Mouse (Mus musculus) cortical plate, adult 2 months (tissue): ENCODE measurements around the gene Zyx. TPM values are rescaled to one million over a fixed set of nuclear protein-coding genes. Genes with fewer than 3 reads are reported as not detected.

ENCODE experiments used
- H3K27ac ChIP-seq: fragments of 200-500 bp; 2 replicates; pipeline ENCODE4 v1.5.1; 2012; ENCODE audit warnings: low read length, control low read depth, inconsistent platforms; ENCODE audit not compliant: insufficient read depth
- H3K4me1 ChIP-seq: fragments of 200-500 bp; 2 replicates; pipeline ENCODE4 v1.6.1; 2011; ENCODE audit warnings: low read length; ENCODE audit not compliant: control insufficient read depth, insufficient read depth
- H3K4me3 ChIP-seq: fragments of 200-500 bp; 2 replicates; pipeline ENCODE4 v1.5.1; 2011; ENCODE audit warnings: mild to moderate bottlenecking, low read length, control low read depth; ENCODE audit not compliant: insufficient read depth
- CTCF ChIP-seq: fragments of 200-500 bp; IDR thresholded peaks from 2 replicates; pipeline ENCODE4 v1.5.1; 2011; ENCODE audit warnings: mild to moderate bottlenecking, control low read depth, low read length; ENCODE audit not compliant: insufficient read depth; ENCODE audit errors: extremely low read depth
- POLR2A ChIP-seq: fragments of 200-500 bp; IDR thresholded peaks from 2 replicates; pipeline ENCODE4 v1.6.1; 2011; ENCODE audit warnings: mild to moderate bottlenecking, low read length, control low read depth; ENCODE audit not compliant: insufficient read depth; ENCODE audit errors: extremely low read depth
- polyA plus RNA-seq: library from polyadenylated mRNA; depleted of rRNA; stranded (reverse); fragments of >200 nt; gene quantifications from 2 replicates; pipeline ENCODE4 v1.2.3, GENCODE M21; 2012

Zyx gene
- polyA plus RNA-seq, 1 experiment = 56.3 TPM

DNA sequence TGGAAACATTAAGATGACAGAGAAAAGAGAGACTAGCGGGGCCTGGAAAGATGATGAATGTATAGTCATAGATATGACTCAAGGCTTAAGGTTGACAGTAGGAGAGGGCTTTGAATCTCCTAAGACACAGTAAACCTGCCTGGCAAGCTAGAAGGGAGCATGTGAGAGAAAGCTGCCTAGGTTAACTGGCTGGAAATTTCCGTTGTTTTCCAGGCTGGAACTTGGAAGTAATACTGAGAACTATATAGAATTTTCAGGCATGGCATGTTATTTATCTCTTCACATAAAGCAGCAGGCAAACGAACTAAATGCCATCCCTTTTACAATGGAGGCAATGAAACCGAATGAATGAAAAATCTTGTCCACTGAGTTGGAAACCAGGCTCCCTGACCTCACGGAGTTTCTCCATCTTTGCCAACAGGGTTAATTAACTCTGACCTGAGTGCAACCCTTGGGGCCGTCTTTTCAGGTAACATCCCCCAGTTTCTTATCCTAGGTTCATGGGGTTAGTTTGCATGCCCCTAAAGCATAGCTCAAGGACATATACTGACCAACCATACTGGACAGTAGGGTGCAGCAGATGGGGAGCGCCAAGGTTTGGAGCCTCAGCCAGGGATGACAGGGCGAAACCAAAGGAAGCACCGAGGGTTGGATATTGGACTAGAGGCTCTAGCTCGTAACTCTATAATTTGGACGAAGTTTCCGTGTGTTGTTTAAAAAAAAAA is 987 bp upstream of the Zyx start:
- TF ChIP-seq POLR2A (no peak), CTCF (no peak)
- Histone ChIP-seq H3K27ac (no peak overlapping the region), H3K4me3 (no peak overlapping the region; the same call in 1 of the 2 replicates), H3K4me1 (peaks cover 9% of the 10 kb centered on the region)

DNA sequence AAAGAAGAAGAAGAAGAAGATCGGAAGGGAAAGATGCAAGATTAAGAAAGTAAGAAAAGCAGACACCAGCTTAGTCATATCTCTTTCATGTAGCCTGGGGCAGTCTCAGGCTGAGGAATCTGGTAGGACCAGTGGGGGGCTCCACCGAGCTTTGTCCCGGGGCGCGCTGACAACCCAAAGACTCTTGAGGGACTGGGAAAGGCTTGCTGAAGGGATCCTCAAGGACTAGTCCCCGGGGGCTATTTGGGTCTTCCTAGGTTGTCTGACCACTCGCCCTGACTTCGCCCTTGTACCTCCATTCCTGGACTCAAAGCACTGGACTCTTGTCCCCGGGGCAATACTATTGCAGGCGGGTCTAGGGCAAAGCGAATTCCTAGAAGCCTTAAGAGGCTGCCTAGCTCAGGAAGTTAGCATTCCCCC is 414 bp upstream of the Zyx start:
- Histone ChIP-seq H3K27ac (peak overlapping the region; percentile 75; the same call in 1 of the 2 replicates), H3K4me1 (peaks cover 10% of the 10 kb centered on the region), H3K4me3 (peak overlapping the region; percentile 81)
- TF ChIP-seq POLR2A (no peak), CTCF (0 out of 2 replicates have a peak, but pooled peaks have one; percentile 37)

DNA sequence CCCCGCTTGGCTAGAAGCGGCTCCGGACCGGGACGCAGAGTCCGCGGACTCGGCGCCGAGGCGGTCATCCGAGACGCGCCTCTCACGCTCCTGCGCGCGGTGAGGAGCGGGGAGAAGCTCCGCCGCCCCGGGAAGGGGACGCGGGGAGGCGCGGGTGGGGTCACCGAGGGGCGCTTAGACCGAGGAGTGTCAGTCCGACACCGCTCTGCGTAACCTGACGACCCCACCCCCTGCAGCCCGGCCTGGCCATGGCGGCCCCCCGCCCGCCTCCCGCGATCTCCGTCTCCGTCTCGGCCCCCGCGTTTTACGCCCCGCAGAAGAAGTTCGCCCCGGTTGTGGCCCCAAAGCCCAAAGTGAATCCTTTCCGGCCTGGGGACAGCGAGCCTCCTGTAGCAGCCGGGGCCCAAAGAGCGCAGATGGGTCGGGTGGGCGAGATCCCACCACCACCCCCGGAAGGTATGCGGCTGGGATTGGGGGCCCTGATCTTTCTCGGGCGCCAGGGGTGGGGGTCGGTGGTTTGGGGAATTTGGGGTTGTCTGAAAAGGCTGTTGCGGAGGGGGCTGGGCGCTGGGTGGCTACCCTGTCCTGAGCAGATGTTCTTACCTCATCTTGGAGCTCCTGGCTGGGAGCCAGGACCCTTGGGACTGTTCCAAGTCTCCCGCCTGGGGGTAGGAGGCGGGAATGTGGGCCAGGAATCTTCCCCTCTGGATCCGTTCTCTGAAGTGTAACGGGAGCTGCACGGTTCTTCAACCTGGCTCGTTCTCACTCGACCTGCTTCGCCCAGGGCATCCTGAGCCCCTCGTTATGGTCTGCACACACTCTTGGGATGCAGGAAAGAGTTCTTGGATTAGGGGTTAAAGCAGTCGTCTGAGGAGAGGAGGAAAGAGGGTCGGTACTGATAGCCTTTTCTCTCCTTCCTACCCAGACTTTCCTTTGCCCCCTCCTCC is 864 bp downstream of the Zyx start:
- H3K4me3 ChIP-seq = peak overlapping the region; percentile 81
- H3K4me1 ChIP-seq = peaks cover 15% of the 10 kb centered on the region
- H3K27ac ChIP-seq = peak overlapping the region; percentile 55; the same call in 1 of the 2 replicates
- no peak for TF ChIP-seq CTCF
- TF ChIP-seq POLR2A = peak; percentile 66

DNA sequence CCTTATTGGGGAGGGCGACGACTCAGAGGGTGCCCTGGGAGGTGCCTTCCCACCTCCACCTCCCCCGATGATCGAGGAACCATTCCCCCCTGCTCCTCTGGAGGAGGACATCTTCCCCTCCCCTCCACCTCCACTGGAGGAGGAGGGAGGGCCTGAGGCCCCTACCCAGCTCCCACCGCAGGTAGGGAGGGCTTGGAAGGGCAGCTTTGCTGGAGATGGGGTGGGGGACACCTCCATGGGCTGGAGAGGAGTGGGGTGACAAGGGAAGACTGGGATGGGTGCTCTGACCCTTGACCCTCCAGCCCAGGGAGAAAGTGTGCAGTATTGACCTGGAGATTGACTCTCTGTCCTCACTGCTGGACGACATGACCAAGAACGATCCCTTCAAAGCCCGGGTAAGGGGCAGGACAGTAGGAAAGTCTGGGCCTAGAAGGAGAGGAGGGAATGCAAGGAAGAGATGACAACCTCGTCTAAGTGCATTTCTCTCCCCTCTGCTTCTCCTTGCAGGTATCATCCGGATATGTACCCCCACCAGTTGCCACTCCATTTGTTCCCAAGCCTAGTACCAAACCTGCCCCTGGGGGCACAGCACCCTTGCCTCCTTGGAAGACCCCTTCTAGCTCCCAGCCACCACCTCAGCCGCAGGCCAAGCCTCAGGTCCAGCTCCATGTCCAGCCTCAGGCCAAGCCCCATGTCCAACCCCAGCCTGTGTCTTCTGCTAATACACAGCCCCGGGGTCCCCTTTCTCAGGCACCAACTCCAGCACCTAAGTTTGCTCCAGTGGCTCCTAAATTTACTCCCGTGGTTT is 1.7 kb downstream of the Zyx start:
- TF ChIP-seq POLR2A (no peak), CTCF (no peak)
- H3K4me3 ChIP-seq = peak overlapping the region; percentile 81
- H3K4me1 ChIP-seq = peaks cover 15% of the 10 kb centered on the region
- 0 out of 2 replicates have a peak overlapping the region, but pooled peaks have one; percentile 33 for H3K27ac ChIP-seq

DNA sequence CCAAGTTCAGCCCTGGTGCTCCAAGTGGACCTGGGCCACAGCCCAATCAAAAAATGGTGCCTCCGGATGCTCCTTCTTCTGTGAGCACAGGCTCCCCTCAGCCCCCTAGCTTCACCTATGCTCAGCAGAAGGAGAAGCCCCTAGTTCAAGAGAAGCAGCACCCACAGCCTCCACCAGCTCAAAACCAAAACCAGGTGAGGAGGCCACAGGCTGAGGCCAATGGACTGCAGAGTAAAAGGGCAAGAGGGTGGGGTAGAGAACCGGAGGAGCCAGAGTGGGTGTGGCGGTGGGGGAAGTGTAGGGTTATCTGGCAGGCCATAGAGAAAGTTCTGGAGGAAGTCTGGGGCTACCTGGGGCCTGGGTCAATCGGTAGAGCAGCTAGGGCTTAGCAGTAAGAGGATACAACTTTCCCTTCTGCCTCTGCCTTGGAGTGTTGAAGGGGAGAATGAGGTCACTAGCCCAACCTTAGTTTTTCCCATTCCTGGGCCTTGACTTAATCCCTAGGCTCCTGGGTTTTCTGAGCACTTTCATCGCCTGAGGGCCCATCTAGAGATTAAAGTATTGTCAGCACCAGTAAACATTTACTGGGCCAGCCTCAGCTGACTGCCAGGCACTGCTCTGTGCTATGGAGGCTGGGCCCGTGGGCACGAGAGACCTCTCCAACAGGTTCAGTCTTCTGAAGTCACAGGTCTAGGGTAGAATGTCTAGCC is 2.5 kb downstream of the Zyx start:
- no peak overlapping the region for H3K27ac ChIP-seq
- no peak for TF ChIP-seq POLR2A
- TF ChIP-seq CTCF = no peak
- no peak overlapping the region for H3K4me3 ChIP-seq
- H3K4me1 ChIP-seq = peaks cover 15% of the 10 kb centered on the region

DNA sequence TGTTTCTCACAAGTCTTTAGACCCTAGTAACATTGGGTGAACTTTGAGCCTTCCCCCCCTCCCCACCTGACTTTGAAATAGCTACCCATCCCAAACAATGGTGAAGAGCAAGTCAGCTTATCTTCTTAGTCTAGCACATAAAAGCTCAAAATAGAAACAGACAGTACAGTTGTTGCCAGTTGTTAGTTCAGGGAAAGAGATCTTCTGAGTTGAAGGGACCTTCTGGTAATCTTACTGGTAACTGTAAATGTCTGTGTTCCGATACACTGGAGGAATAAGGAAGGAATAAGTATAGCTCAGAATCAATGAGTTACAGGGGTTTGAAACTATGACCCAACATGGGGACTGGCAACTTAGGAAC is 3.0 kb downstream of the Zyx start:
- Histone ChIP-seq H3K4me1 (peaks cover 15% of the 10 kb centered on the region), H3K4me3 (no peak overlapping the region), H3K27ac (no peak overlapping the region)
- no peak for TF ChIP-seq CTCF

DNA sequence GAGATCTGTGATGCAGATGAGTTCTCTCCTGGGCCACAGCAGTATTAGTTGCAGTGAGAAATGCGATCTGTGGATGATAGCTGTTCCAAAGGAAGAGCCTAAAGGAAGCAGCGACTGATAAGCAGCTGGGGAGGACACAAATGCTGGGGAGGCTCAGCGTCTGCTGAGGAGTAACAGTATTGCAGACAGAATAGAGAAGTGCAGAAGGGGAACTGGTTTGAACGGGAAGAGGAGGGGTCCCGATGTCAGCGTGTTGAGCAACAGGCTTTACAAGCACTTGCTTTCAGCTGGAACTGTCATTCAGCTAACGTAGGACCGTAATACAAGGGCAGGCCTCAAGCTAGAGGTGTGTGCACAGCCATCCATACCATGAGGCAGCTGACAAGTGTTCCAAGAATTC is 3.8 kb downstream of the Zyx start:
- TF ChIP-seq CTCF (no peak), POLR2A (no peak)
- Histone ChIP-seq H3K4me3 (no peak overlapping the region), H3K27ac (no peak overlapping the region; the same call in 1 of the 2 replicates), H3K4me1 (peaks cover 15% of the 10 kb centered on the region)

DNA sequence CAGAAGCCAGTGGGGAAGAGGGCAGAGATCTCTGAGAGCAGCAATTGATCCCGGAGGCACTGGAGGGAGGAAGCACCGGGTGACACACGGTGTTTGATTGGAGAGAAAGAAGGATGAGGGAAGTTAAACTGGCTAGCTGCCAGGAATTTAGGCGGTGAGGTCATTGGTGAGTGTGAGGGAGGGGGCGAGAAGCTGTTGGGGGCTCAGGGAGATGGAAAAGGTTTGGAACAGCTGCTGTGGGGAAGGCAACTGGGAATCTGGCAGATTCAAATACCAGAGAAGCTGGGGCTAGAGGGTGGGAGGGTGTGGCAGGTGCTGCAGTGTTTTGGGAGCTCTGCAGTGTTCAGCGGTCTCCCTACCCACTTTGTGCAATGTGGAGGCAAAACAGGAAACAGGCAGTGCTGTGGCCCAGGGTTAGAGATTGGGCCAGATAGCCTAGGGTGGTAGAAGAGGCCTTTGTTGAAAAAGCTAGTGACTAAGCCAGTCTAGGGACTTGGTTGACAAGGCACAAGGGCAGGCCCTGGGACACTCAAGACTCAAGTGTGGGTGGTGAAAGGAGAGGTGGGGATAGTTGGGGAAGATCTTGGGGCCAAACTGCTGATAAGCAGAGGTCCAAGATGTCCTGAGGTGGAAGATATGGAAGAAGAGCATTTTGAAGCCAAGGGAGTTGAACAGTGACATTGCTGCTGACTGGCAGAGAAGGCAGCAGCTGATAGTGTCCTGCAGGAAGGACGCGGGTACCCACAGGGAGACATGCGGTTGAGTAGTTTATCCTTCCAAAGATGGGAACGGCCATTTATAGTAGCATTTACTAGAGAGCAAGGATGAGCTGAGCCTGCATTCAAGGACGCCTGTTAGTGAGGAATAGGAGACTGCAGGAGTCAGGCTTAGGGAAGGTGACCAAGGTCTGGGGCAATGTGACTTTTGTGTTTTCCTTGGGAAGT is 4.9 kb downstream of the Zyx start:
- Histone ChIP-seq H3K4me1 (peaks cover 15% of the 10 kb centered on the region), H3K27ac (no peak overlapping the region), H3K4me3 (peak overlapping the region; percentile 6; the same call in 1 of the 2 replicates)
- no peak for TF ChIP-seq POLR2A
- TF ChIP-seq CTCF = no peak
